Mouse (Mus musculus) frontal cortex, postnatal 36 days (tissue): ENCODE data around the gene Gm49368.
A peak's percentile ranks its signal among the peaks of the same experiment; 100 is the strongest.

Source experiments
- DNase-seq, 2 experiments: peaks; one replicate each; pipeline ENCODE4 v3.0.0; 2022; ENCODE audit warnings: low spot score in 2 of 2

Gm49368 gene

DNA sequence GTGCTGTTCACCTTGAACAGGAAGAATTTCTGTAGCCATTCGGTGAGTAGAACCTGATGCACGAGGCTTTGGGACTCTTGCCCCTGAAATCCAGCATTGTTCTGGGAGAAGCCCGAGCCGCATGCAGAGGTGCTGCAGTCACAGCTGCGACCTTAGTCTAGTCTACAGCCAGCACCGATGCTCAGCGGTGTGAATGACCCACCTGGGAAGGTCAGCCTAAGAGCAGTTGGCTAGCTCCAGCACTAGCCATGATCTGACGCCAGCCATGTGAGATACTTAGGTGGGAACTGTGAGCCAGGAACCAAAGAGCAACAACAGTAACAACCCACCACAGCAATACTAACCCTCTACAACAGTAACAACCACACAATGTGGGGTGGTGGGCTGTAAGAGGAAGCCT is 4.6 kb upstream of the Gm49368 start:
- DNase-seq: no peak

DNA sequence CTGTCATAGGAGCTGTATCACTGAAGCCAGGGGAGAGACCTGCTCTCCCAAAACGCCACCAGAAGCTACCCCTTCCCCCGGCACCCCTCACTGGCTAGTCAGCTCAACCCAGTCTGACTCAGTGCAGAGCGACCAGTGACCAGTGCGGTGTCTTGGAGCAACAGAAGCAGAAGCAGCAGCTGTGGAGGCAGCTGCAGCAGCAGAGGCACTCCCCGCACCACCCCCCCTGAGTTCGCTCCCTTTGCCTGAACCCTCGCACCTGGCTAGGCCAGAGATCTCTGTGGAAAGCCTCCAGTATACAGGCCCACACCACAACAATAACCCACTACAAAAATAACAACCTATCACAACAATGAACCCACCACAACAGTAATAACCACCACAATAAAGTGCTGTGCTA is 3.9 kb upstream of the Gm49368 start:
- DNase-seq: no peak

DNA sequence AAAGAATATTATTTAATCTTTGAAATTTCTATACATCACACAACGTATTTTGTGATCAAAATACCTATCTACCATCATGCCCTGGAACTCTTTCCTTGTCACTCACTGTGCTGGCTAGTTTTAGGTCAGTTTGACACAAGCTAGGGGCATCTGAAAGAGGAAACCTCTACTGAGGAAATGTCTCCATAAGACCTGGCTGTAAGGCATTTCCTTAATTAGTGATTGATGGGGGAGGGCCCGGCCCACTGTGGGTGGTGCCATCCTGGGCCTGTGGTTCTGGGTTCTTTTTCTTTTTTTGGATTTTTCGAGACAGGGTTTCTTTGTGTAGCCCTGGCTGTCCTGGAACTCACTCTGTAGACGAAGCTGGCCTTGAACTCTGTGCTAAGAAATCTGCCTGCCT is 3.4 kb upstream of the Gm49368 start:
- no peak for DNase-seq

DNA sequence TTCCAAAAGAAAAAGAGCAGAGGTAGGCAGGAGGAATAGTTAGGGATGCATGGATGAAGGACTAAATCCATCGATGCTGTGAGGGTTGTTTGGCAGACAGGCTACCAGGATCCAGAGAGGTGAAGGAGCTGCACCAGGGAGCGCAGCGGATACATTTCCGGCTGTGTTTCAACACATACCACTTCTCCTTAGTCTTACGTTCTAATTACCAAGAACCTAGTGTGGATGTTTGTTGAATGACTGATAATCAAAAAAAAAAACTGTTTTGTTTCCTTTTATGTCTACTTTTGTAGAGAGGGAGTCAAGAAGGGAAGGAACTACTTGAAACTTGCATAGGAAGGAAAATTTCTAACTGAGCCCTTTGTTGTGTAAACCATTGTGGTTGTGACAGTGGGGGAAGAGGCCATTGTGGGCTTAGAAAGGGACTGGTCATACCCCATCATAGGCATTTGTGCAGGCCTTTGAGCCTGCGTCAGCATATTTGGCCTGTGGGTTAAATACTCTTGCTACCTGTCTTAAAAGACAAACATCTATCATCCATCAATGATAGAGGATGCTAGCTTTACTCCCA is 813 bp downstream of the Gm49368 start:
- DNase-seq: no peak

DNA sequence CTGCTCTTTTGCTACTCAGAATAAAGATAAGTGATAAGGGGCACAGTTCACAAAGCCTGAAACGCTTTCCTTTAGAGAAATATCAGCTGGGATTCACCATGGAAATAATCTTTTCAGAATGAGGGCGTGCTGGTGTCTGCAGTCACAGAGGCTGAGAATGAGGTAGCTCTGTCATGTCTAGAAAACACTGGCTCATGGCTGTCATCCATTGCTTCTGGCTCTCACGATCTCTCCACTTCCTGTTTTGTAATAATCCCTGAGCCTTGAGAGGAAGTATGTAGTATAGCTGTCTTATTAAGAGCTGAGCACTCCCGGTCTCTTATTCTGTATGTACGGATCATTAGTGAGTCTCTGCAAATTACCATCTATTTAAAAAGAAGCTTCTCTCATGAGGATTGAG is 3.1 kb downstream of the Gm49368 start:
- DNase-seq: no peak

DNA sequence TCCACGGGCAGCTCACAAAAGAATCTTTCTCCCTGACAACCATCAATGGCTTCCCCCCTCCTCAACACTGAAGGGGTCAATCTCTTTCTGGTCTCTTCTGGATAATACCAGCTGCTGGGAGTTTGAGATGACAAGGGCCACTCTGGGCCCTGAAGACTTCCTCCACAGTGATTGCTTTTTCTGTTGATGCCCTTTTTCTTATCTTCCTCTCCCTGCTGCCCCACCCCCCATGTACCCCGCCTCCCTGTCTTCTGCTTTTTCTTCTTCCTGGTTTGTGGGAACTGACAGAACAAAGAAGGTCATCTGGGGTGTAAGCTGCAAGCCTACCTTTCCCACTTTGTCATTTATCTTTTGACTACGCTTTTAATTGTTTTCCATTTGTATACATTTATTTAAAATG is 5.4 kb downstream of the Gm49368 start:
- DNase-seq: no peak

DNA sequence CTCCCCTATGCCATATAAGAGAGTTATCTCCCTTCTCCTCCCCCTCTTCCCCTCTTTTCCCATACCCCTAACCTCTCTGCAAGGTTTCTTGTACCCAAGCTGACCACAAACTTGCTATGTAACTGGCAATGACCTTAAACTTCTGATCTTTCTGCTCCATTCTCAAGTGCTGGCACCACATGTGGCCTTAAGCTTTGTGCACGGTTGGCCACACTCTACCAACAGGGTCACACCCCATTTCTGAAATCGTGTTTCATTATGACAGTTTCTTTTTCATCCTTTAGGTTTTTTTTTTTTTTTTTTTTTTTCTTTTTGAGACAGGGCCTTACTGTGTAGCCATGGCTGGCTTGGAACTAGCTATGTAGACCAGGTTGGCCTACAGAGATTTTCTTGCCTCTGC is 7.4 kb downstream of the Gm49368 start:
- no peak for DNase-seq

DNA sequence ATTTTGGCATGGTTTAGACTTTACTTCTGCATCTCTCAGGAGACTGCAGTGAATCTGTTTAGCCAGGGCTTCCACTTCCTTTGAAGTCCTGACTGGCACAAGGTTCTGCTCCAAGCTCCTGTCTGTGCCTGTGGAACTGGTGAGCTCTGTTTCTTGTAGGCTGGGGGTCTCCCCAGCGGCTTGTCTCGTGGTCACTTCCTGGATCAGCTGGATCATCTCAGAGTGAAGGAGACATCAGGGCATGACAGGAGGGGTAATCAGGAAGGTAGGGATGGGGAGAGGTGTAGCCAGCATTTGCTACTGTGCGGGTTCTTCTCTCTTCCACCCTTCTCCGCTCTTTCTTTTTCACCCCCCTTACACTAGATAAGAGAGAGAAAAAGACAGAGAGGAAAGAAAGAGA is 9.3 kb downstream of the Gm49368 start:
- DNase-seq: no peak

DNA sequence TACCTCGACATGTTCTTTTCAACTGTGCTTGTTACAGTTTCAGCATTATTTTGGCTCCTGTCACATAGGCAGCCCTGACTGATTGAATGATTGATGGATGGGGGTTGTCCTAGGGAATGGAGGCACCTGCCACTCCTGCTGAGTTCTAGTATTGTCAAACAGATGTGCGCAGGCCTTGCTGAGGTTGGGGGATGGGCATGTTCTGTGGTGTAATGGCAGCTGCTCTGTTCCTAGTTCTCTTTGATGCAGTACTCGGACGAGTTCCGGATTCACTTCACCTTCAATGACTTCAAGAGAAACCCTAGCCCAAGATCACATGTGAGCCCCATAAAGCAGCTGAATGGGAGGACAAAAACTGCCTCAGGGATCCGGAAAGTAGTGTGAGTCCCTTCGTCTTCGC is 17.5 kb downstream of the Gm49368 start:
- DNase-seq: no peak

DNA sequence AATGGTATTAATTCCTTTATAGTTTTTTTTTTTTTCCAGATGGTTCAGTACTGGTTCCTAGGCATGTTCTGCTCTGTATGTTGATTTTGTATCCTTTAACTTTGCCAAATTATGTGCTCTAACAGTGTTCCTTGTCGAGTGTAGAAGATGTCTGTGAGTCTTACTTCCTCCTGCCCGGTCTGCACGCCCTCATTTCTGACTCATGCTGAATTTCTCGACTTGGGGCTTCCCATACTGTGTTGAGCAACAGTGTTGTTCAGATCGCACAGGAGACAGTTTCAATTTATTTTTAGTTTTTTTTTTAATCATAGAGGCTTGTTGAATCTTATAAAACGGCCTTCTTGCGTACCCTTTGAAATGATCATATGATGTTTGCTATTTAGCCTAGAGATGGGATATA is 26.7 kb downstream of the Gm49368 start:
- peak in 1 of 2 experiments; percentile 4 for DNase-seq

DNA sequence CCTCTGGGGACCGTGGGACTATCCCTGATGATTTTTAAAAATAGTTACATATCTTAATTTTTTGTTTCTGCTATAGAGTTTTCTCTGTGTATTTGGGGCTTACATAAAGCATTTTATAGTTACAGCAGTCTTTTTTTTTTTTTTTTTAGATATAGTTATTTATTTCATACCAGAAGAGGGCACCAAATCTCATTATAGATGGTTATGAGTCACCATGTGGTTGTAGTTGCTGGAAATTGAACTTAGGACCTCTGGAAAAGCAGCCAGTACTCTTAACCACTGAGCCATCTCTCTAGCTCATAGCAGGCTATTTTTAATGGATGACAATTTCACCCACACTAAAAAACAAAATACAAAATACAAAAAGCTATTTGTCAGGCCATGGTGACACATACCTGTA is 35.7 kb downstream of the Gm49368 start:
- DNase-seq: no peak

DNA sequence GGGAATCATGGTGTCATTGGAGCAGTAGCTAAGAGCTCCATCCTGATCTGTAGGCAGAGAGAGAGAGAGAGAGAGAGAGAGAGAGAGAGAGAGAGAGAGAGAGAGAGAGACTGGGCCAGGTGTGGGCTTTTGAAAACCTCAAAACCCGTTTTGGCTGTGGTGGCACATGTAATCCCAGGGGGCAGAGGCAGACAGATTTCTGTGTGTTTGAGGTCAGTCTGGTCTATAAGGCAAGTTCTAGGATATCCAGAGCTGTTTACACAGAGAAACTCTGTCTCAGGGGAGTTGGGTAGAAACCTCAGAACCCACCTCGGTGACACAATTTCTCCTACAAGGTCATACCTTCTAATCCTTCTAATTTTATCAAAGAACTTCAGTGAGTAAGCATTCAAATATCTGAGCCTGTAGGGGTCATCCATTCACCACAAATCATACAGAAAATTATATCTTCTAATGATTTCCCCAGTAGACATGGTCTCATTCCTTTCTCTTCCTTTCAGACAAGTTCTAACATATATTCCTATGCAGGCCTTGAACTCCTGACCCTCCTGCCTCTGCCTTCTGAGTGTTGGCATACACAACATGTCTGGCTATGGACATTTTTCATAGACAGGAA is 38.4 kb downstream of the Gm49368 start:
- DNase-seq: no peak

DNA sequence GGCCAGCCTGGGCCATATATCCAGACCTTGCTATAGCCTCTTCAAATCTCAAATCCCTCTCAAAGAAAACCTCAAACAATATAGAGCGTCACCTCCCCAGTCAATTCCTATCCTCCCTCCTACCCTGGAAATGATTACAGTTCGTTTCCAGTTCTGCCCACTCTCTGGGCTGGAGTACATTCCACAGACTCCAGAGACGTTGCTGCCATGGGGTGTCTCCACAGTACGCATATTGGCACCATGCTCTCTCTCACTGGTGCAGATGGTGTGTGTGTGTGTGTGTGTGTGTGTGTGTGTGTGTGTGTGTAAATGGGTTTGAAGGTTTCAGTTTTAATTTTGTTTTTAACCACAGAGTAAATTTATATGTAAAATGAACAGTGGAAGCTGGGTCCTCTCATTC is 42.8 kb downstream of the Gm49368 start:
- peak in 1 of 2 experiments; percentile 35 for DNase-seq

DNA sequence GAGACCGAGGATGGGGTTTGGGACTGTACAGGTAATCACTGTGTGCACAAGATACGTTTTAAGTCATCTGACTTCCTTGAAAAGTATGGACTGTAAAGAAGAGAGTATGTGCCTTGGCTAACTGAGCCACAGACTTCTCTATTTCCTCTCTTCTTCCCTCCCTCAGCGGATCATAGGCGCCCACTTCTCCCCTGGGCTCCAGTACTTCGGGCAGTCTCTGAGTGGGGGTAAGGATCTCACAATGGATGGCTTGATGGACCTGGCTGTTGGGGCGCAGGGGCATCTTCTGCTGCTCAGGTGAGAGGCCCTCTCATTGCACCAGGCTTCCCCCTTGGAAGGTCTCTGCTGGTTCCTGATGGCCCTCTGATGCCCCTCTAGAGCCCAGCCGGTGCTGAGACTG is 45.0 kb downstream of the Gm49368 start:
- no peak for DNase-seq

DNA sequence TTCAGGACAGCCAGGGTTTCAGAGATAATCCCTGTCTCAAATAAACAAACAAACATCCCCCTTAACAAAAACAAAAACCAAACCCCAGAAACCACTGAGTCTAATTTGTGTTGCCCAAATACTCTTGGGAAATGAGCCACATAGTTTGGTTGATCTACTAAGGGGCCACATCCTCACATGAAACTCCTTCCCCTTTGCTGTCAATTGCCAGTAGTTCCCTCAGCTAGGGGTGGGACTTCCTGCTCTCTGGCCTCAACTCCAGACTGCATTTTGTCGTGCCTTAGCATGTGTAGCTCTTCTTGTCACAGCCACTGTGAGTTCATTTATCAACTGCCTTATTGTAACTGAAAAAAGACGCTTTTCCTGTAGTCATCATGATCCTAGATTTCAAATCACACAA is 47.8 kb downstream of the Gm49368 start:
- DNase-seq: no peak

DNA sequence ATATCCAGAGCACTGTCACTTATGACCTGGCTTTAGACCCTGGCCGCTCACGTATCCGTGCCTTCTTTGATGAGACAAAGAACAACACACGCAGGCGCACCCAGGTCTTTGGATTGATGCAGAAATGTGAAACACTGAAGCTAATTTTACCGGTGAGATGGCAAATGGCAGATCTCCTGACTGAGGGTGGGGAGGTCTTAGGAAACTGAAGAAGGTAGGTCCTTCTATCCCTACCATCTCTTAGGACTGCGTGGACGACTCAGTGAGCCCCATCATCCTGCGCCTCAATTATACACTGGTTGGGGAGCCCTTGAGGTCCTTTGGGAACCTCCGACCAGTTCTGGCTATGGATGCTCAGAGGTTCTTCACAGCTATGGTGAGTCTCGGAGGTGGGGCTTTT is 49.6 kb downstream of the Gm49368 start:
- no peak for DNase-seq

DNA sequence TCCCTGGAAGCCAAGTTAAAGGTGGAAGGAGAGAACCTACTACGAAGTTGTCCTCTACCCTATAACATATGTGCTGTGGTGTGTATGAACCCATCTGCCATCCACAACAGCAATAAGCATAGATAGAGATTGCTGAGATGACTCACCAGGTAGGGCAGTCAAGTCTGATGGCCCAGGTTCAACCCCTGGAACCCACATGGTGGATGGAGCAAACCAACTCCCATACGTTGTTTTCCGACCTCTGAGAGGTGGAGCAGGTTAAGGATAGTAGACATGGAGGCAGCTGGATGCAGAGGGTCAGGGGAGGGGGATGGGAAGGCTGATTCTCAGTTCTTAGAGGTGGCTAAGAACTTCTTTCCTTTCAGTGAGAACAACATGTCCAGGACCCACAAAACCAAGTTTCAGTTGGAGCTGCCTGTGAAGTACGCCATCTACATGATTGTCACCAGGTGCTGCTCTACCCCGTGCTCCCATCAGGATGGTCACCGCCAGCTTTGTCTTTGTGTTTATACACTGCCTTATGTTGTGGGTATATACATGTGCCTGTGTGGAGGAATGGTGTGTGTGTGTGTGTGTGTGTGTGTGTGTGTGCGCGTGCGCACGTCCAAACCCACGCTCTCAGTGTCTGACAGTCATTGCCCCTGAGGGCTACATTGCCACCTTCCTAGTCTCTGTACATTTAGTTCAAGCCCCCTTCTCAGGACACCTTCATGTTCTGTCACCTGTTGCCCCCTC is 52.1 kb downstream of the Gm49368 start:
- DNase-seq: no peak

DNA sequence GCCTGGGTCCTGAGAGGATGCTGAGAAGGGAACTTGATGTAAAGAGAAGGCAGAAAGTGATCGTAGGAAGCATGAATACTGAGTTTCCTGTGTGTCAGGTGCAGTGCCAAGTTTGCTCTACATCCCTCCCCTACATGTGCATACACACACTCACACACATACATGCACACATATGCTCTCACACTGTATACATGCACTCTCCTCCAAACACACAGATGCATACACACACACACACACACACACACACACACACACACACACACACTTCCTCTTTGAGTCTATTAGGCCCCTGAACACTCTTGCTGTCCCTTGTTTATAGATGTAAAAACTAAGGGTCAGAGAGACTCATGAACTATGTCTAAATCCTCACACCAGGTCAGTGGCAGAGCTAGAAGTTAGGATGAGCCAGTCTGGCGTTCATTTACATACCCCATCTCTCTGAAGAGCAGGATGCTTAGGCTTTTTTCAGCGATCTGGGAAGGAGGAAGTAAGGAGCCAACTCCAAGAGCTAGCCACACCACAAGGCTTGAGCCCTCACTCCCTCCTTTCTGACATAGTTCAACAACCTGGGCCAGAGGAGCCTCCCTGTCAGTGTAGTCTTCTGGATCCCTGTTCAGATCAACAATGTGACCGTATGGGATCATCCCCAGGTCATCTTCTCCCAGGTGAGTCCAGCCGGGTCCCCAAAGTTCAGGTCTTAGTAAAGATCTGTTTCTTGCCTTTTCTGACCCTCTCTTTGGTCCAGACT is 52.9 kb downstream of the Gm49368 start:
- no peak for DNase-seq

DNA sequence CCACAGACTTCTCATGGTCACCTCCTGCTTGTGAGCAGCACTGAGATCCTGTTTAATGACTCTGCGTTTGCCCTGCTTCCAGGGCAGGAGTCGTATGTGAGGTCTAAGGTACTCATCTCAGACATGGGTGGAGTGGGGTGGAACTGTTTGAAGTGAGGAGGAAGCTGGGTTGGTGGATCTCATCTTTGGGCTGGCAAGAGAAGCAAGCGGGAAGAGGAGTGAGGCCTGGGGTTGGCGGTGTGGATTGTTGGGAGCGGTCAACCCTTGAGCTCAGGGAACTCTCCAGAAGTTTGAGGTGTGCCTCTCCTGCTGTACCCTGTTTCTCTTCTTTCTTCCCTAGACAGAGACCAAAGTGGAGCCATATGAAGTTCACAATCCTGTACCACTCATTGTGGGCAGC is 53.9 kb downstream of the Gm49368 start:
- no peak for DNase-seq

DNA sequence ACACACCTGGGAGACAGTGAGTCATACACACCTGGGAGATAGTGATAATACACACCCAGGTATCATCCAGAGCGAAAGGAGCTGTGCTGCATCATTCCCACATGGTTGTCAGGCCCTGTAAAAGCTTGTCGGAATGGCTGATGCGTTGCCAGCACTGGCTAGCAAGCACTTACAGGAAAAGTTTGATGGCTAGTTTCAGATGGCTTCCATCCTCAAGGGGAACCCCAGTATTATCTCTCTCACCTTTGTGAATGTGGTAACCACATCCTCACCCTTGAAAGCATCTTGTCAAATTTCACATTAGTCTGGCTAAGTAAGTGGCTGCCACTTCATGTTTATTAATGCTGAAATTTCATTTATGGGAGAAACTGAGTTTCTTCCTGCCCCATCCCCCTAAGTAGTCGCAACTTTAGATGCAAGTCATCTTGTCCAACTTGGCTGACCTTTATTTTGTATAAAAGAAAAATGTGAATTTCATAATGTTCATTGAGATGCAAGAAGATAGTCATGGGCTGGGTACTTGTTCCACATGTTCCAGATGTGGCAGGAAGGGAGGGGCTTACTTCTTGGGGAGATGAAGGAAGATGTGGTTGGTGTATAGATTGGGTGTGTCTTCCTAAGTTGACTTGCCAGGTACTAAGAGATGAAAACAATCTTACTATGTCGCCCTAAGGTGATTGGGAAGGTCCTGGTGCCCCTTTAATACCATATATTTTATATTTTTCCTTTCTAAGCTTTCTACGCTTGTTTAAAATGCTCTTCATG is 57.4 kb downstream of the Gm49368 start:
- no peak for DNase-seq

DNA sequence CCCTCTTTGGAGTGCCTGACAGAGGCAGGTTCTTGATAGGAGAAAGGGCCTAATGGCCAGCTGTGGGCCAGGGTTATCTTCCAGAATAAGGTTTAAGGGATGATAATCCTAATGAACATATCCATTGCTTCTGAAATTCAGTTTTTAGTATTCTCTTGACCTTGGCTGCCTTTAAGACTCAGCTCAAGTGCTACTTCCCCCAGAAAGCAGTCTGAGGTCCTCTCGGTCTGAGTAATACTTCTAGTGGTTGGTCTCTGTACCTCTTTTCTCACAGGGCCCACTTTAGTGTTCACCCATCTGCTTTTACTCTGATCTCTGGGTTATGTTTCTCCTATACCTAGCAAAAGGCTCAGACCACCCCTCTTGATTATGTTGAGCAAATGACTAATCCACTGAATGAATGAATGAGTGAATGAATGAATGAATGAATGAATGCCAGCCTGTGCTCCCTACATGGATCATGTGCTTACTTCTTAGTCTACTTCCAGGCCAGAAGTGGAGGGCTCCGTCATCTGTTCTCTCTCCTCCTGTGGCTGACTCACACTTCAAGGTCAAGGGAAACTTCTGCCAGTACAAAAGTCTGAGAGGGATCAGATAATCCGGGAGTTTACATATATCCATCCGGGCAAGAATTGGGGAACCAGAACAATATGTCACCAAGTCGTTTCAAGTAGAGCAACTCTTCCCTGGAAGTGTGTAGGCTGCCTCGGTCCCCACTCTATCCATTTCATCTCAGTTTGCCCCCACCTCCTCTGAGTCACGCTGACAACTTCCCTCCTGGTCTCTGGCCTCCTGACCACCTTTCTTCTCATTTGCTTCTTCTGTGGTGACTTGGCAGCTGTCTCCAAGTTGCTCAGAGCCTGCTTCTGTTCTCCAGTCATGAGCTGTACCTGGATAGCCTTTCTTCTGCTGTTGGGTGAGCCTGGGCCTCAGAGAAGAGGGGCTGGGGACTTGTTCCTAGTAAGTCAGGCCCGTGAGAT is 66.5 kb downstream of the Gm49368 start, which contains the start of gene Itgax:
Gene Itgax, plus strand, starts transcription at position 807 of the 980 bp plus-strand sequence.
- no peak for DNase-seq
